Mouse (Mus musculus): ENCODE data around the gene Acvr1.

The Acvr1 gene

DNA sequence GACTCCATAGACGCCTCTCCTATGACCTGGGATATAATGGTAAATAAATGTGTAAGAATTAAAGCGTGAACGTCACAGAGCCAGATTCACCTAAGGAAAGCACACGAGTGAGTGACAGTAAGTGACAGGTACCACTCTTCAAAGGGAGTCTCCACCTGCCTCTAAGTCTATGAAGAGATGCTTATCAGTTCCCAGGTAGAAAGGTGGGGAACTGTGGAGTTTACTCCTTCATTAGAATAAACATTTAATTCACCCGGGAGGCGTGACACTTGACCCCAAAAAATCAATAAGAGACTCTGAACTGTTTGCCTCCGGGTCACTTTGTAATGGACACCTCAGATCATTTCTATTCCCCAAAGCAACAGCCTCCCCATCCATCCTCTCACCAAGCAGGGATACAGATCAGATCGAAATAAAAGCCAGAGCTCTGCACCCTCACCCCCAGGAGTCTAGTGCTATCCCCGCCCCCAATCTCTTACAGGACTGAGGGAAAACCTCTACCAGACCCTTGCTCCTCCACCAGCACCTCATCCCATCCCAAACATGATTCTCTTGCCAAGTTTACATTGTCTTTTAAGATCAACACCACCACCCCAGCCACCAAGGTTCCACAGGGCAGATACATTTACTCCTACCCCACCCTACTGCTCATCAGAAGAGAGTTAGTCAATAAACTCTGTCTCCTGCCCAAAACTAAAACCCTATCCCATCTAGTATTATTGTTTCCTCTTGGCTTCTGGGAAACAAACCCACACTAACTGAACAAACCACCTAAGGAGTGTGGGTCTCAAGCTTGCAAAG, 9.7 kb downstream of the Acvr1 start:
- DNase-seq (ENCODE audit: low read depth, low spot score): no peak

DNA sequence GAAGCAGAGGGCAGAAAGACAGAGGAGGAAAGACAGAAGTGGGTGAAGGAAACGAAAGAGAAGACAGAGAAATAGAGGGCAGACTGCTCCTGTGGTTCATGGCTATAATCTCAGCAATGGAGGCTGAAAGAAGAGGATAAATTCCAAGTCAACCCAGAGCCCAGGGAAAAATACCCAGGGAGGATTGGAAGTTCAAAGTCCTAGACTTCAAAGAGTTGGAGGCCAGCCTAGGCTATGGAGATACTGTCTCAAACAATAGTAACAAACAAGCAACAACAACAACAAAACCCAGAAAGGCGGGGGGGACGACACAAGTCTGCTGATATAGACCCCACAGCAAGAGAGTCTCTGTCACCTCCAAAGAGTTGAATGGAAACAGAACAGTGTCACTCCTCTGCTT, 14.7 kb downstream of the Acvr1 start:
- no peak for DNase-seq (ENCODE audit: low read depth, low spot score)

DNA sequence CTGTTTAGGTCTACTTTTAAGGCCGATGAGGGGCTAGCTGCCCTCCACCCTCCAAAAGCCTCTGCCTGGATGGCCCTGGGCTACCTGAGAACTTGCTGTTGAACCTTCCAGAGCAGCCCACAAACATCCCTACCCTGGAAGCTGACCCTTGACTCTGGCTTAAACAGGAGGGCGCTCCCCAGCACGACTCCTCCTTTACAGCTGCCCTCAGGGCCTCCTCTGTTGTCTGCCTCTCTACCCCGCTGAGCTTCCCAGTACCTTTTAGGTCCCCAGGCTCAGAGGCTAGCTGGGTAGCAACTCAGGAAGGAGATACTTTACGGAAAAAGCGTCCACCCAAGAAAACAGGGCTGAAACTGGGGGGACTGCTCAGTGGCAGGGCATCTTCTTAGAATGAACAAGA, 15.1 kb downstream of the Acvr1 start:
- DNase-seq (ENCODE audit: low read depth, low spot score): no peak

- DNase-seq (ENCODE audit: low read depth, low spot score): no peak
These were observed 16.5 kb downstream of the Acvr1 start for GRCm38 (mm10) chr2:58550488-58550887.

DNA sequence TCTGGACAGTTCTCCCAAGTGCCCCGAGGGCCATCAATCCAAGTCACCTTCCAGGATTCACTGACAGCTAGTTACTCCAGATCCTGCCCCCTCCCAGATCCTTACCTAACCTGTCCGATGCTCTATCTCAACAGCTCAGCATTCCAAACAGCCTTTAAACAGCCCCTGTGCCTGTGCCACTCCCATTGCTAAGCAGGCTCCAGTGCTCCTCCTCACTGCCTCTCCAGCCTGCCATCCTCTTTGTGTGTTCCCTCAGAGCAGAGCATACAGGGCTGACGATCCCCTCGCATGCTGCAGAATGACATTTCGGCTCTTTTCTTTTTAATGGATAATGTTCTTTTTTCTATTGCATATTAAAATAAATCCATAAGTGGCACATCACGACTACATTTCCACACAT, 17.0 kb downstream of the Acvr1 start:
- no peak for DNase-seq (ENCODE audit: low read depth, low spot score)

GRCm38 (mm10) chr2:58548943-58549342, 18.0 kb downstream of the Acvr1 start:
- DNase-seq (ENCODE audit: low read depth, low spot score): no peak

- no peak for DNase-seq (ENCODE audit: low read depth, low spot score)
These were observed 20.7 kb downstream of the Acvr1 start for GRCm38 (mm10) chr2:58546264-58546663.

GRCm38 (mm10) chr2:58544368-58544767, 22.6 kb downstream of the Acvr1 start:
- DNase-seq (ENCODE audit: low read depth, low spot score): no peak

DNA sequence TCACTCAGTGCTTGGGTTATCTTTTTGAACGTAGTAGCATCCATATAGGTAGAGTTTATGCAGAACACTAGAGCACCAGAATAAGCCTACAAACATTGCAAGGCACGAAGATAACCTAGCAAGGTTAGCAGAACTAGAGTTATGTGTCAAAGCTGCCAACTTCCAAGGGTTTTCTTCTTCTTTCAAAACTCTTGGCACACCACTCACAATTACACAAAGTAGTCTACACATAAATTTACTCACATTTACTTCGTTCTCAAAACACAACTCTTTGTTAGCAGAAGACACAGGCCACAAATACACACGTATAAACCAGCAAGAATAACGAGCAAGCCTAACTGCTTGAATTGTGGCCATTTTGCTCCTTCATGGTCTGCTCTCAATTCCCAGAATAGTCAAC, 23.7 kb downstream of the Acvr1 start:
- DNase-seq (ENCODE audit: low read depth, low spot score): no peak

GRCm38 (mm10) chr2:58538196-58538595, 28.8 kb downstream of the Acvr1 start:
- DNase-seq (ENCODE audit: low read depth, low spot score): no peak

- no peak for DNase-seq (ENCODE audit: low read depth, low spot score)
These were observed 30.2 kb downstream of the Acvr1 start for GRCm38 (mm10) chr2:58536796-58537195.

DNA sequence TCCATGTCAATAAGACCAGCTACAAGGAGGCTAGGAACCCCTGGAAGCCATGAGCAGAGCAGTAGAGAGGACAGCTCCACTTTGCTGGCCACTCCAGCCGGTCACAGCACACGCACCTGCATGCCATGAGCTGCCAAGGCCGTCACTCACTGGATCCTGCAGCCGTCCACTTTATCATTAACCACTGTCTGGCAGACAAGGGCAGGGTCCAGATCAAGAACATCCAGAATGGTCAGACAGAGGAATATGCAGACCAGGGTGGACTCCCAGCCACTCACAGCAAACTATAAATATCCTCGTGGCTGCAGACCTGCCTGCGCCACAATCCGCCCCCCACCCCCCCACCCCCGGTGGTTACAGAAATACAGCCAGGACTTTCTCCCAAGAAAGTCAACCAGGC, 31.7 kb downstream of the Acvr1 start:
- no peak for DNase-seq (ENCODE audit: low read depth, low spot score)

- DNase-seq (ENCODE audit: low read depth, low spot score): no peak
These were observed 32.6 kb downstream of the Acvr1 start for GRCm38 (mm10) chr2:58534379-58534778.

GRCm38 (mm10) chr2:58533521-58534001, 33.4 kb downstream of the Acvr1 start:
- DNase-seq (ENCODE audit: low read depth, low spot score): no peak

- DNase-seq (ENCODE audit: low read depth, low spot score): no peak
These were observed 34.6 kb downstream of the Acvr1 start for GRCm38 (mm10) chr2:58532260-58532850.

- no peak for DNase-seq (ENCODE audit: low read depth, low spot score)
These were observed 36.4 kb downstream of the Acvr1 start for GRCm38 (mm10) chr2:58530521-58530920.

- DNase-seq (ENCODE audit: low read depth, low spot score): no peak
These were observed 37.0 kb downstream of the Acvr1 start for GRCm38 (mm10) chr2:58529860-58530440.

DNA sequence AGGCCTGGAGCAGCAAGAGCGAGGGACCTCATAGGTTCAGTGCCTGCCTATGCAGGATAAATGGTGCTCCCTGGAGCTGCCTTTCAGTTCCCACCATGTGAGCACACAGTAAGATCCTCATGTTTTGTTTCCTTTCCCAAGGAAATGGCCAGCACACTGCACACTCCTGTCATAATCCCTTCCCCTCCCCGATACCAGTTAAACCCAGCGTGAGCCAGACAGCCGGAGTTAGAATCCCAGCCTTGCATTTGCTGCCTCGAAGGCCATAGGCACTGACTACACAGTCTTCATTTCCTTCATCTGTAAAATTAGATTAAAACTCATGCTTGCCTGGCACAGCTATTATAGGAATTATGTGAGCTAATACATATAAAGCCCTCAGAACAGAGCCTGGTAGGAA, 37.6 kb downstream of the Acvr1 start:
- no peak for DNase-seq (ENCODE audit: low read depth, low spot score)

- no peak for DNase-seq (ENCODE audit: low read depth, low spot score)
These were observed 39.2 kb downstream of the Acvr1 start for GRCm38 (mm10) chr2:58527786-58528185.

- no peak for DNase-seq (ENCODE audit: low read depth, low spot score)
These were observed 42.6 kb downstream of the Acvr1 start for GRCm38 (mm10) chr2:58524356-58524755.

GRCm38 (mm10) chr2:58523894-58524293, 43.1 kb downstream of the Acvr1 start:
- DNase-seq (ENCODE audit: low read depth, low spot score): no peak

GRCm38 (mm10) chr2:58523097-58523496, 43.9 kb downstream of the Acvr1 start:
- no peak for DNase-seq (ENCODE audit: low read depth, low spot score)

- DNase-seq (ENCODE audit: low read depth, low spot score): no peak
These were observed 45.3 kb downstream of the Acvr1 start for GRCm38 (mm10) chr2:58521621-58522020.
